Mouse (Mus musculus): ENCODE results near the gene Snap91. TPM values are rescaled to one million over a fixed set of nuclear protein-coding genes. Genes with fewer than 3 reads are reported as not detected.
A peak's percentile ranks its signal among the peaks of the same experiment; 100 is the strongest.

The Snap91 gene
- polyA plus RNA-seq, 1 experiment from 2014 or later: 8.4 TPM

GRCm38 (mm10) chr9:86777309-86777708 is 103.1 kb downstream of the Snap91 start:
- H3K4me3 ChIP-seq: no peak overlapping the region
- no peak for ATAC-seq (ENCODE audit: insufficient number of reproducible peaks, insufficient read depth, low FRiP score, low TSS enrichment)
- H3K27ac ChIP-seq: no peak overlapping the region
- no peaks in the 10 kb centered on the region for H3K36me3 ChIP-seq
- H3K4me1 ChIP-seq: no peaks in the 10 kb centered on the region
- no peak overlapping the region for H3K4me2 ChIP-seq (replicated peaks)
- no peak overlapping the region for H3K9ac ChIP-seq
- H3K27me3 ChIP-seq: no peaks in the 10 kb centered on the region
- no peaks in the 10 kb centered on the region for H3K9me3 ChIP-seq
- WGBS: 66% methylated on average over 7 of the region's 7 CpGs

DNA sequence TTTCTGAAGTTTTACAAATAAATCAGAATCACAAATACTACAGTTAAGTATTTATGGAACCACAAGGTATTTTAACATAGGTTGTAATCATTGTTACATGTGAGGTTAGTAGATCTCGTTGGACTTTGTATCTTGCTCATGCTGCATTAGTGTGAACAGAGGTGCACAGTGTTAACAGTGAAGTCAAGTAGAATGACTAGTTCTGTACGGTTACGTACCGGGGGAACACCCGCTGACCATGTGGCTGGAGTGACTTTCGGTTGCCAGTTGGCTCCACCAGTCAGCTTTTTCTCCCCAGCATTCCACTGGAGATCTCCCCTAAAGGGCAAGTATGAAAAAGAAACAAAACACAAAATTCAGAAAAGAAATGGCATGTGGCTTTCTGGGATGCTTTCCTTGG is 105.1 kb downstream of the Snap91 start:
- Histone ChIP-seq H3K4me3 (no peak overlapping the region), H3K36me3 (no peaks in the 10 kb centered on the region), H3K4me2 (replicated peaks) (no peak overlapping the region), H3K27ac (no peak overlapping the region), H3K9me3 (no peaks in the 10 kb centered on the region), H3K4me1 (no peaks in the 10 kb centered on the region), H3K9ac (no peak overlapping the region), H3K27me3 (no peaks in the 10 kb centered on the region)
- 94% methylated on average over 6 of the region's 6 CpGs for WGBS
- no peak for ATAC-seq (ENCODE audit: insufficient number of reproducible peaks, insufficient read depth, low FRiP score, low TSS enrichment)

GRCm38 (mm10) chr9:86773996-86774395 is 106.5 kb downstream of the Snap91 start:
- WGBS: 78% methylated on average over 8 of the region's 8 CpGs

DNA sequence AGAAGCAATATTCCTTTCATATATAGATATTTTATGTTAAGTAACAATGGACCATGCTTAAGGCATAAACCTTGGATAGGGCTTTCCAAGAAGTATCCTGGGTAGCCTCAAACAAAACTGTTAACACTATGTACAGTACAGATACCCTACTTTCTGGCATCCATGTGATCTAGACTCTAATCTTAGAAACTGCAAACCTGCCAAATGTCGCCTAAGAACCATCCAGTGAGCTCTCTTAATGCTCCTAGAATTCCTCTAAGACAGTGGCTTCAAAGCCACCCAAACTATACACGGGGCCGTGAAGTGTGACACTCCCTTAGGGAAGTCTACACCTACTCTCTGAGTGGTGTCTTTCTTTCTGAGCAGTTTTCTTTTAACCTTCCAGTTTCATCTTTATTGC is 107.6 kb downstream of the Snap91 start:
- no peak overlapping the region for H3K4me2 ChIP-seq (replicated peaks)
- no peaks in the 10 kb centered on the region for H3K4me1 ChIP-seq
- H3K36me3 ChIP-seq: no peaks in the 10 kb centered on the region
- no peak overlapping the region for H3K27ac ChIP-seq
- WGBS: 83% methylated on average over 3 of the region's 3 CpGs
- no peak for ATAC-seq (ENCODE audit: insufficient number of reproducible peaks, insufficient read depth, low FRiP score, low TSS enrichment)
- H3K9ac ChIP-seq: no peak overlapping the region
- no peak overlapping the region for H3K4me3 ChIP-seq
- H3K27me3 ChIP-seq: no peaks in the 10 kb centered on the region
- H3K9me3 ChIP-seq: no peaks in the 10 kb centered on the region

More at GRCm38 (mm10) chr9:86773996-86774395, 106.5 kb downstream of the Snap91 start:
- H3K27me3 ChIP-seq: no peaks in the 10 kb centered on the region
- no peak overlapping the region for H3K27ac ChIP-seq
- ATAC-seq (ENCODE audit: insufficient number of reproducible peaks, insufficient read depth, low FRiP score, low TSS enrichment): no peak
- H3K9me3 ChIP-seq: no peaks in the 10 kb centered on the region
- H3K4me3 ChIP-seq: no peak overlapping the region
- no peak overlapping the region for H3K4me2 ChIP-seq (replicated peaks)
- no peaks in the 10 kb centered on the region for H3K4me1 ChIP-seq
- H3K9ac ChIP-seq: no peak overlapping the region
- H3K36me3 ChIP-seq: no peaks in the 10 kb centered on the region

GRCm38 (mm10) chr9:86766991-86767390 is 113.5 kb downstream of the Snap91 start:
- no peak overlapping the region for H3K4me2 ChIP-seq (replicated peaks)
- no peak overlapping the region for H3K4me3 ChIP-seq
- no peaks in the 10 kb centered on the region for H3K4me1 ChIP-seq
- ATAC-seq (ENCODE audit: insufficient number of reproducible peaks, insufficient read depth, low FRiP score, low TSS enrichment): no peak
- H3K9me3 ChIP-seq: no peaks in the 10 kb centered on the region
- no peaks in the 10 kb centered on the region for H3K36me3 ChIP-seq
- no peak overlapping the region for H3K27ac ChIP-seq
- no peaks in the 10 kb centered on the region for H3K27me3 ChIP-seq
- WGBS: 82% methylated on average over 10 of the region's 10 CpGs
- no peak overlapping the region for H3K9ac ChIP-seq

DNA sequence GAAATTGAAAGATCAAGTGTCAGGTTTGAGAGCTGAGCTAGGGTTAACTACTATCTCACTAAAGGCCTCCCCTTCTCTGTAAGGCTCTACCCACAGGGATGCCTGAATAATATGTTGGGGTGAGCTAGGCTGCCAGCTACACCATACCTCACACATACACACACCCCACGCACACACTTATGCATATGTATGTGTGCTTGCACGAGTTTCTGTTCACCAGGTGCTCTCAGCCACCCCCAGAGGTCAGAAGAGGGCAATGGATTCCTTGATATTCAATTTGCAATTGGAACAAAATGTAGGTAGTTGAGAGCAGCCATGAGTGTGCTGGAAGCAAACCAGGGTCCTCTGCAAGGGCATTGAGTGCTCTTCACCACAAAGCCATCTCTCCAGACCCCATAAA is 116.5 kb downstream of the Snap91 start:
- Histone ChIP-seq H3K27ac (no peak overlapping the region), H3K4me3 (no peak overlapping the region), H3K9me3 (0 out of 2 replicates have a peak, but pooled peaks cover 3% of the 10 kb centered on the region), H3K4me2 (replicated peaks) (no peak overlapping the region), H3K27me3 (no peaks in the 10 kb centered on the region), H3K9ac (no peak overlapping the region), H3K36me3 (no peaks in the 10 kb centered on the region), H3K4me1 (no peaks in the 10 kb centered on the region)
- WGBS: 58% methylated on average over 2 of the region's 2 CpGs
- ATAC-seq (ENCODE audit: insufficient number of reproducible peaks, insufficient read depth, low FRiP score, low TSS enrichment): no peak

- Histone ChIP-seq H3K4me3 (no peak overlapping the region), H3K4me1 (no peaks in the 10 kb centered on the region), H3K4me2 (replicated peaks) (no peak overlapping the region), H3K9me3 (0 out of 2 replicates have a peak, but pooled peaks cover 3% of the 10 kb centered on the region), H3K9ac (no peak overlapping the region), H3K27me3 (no peaks in the 10 kb centered on the region), H3K36me3 (no peaks in the 10 kb centered on the region), H3K27ac (no peak overlapping the region)
- 36% methylated on average over 8 of the region's 8 CpGs for WGBS
- no peak for ATAC-seq (ENCODE audit: insufficient number of reproducible peaks, insufficient read depth, low FRiP score, low TSS enrichment)
These were observed 117.7 kb downstream of the Snap91 start for GRCm38 (mm10) chr9:86762477-86763376.

DNA sequence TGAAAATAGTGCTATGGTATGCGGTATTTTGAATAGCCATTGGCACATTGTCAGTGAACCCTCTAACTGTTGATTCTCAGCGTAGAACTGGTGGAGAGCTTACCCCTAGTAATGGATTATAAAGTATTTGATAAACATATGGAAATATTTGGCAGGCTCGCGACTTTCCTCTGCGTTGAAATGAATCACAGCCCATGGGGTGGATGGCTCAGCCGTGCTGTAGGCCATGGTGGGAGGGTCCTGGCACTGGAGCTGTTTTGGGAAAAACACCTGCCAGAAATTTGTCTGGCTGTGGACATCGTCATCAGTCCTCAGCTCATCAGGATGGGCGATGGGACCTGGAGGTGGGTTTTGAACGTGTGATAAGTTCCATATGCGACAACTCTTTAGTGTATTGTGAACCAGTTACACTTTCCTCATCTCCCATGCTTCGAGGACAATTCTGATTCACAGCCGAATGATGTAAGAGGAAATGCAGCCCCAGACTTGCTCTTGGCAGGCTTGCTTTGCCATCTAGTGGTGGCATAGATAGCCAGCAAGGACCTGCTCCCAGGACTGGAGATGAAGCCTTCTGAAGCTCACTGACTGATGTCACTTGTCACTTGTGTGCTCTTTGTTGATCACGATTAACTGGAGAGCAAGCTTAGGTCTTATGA is 134.4 kb downstream of the Snap91 start:
- Histone ChIP-seq H3K9me3 (no peaks in the 10 kb centered on the region), H3K27ac (no peak overlapping the region), H3K9ac (no peak overlapping the region), H3K36me3 (no peaks in the 10 kb centered on the region), H3K4me3 (no peak overlapping the region), H3K4me2 (replicated peaks) (no peak overlapping the region), H3K4me1 (peaks cover 6% of the 10 kb centered on the region), H3K27me3 (no peaks in the 10 kb centered on the region)
- 27% methylated on average over 13 of the region's 13 CpGs for WGBS
- no peak for ATAC-seq (ENCODE audit: insufficient number of reproducible peaks, insufficient read depth, low FRiP score, low TSS enrichment)

GRCm38 (mm10) chr9:86744041-86744440 is 136.4 kb downstream of the Snap91 start:
- ATAC-seq (ENCODE audit: insufficient number of reproducible peaks, insufficient read depth, low FRiP score, low TSS enrichment): no peak
- 28% methylated on average over 5 of the region's 5 CpGs for WGBS
- H3K9ac ChIP-seq: no peak overlapping the region
- H3K4me2 ChIP-seq (replicated peaks): peak overlapping the region; percentile 60
- H3K27ac ChIP-seq: no peak overlapping the region
- peaks cover 6% of the 10 kb centered on the region for H3K4me1 ChIP-seq
- peak overlapping the region; percentile 36 for H3K4me3 ChIP-seq
- H3K36me3 ChIP-seq: no peaks in the 10 kb centered on the region
- H3K9me3 ChIP-seq: no peaks in the 10 kb centered on the region
- H3K27me3 ChIP-seq: no peaks in the 10 kb centered on the region

- Histone ChIP-seq H3K4me2 (replicated peaks) (peak within 1 kb of the TSS; percentile 60), H3K27ac (no peak within 1 kb of the TSS), H3K9ac (peak within 1 kb of the TSS; percentile 33; the same call in 1 of the 2 replicates), H3K27me3 (no peaks in the 10 kb centered on the region), H3K4me1 (peaks cover 6% of the 10 kb centered on the region), H3K36me3 (no peaks in the 10 kb centered on the region), H3K9me3 (no peaks in the 10 kb centered on the region), H3K4me3 (peak within 1 kb of the TSS; percentile 36)
- 3% methylated on average over 19 of the region's 19 CpGs for WGBS
- ATAC-seq (ENCODE audit: insufficient number of reproducible peaks, insufficient read depth, low FRiP score, low TSS enrichment): peak; percentile 62
These were observed 137.2 kb downstream of the Snap91 start, which contains the start of gene Prss35 for GRCm38 (mm10) chr9:86742959-86743911. Gene Prss35 (plus strand): TSS chr9:86743649.

- no peak for ATAC-seq (ENCODE audit: insufficient number of reproducible peaks, insufficient read depth, low FRiP score, low TSS enrichment)
- H3K4me2 ChIP-seq (replicated peaks): no peak overlapping the region
- no peak overlapping the region for H3K9ac ChIP-seq
- no peak overlapping the region for H3K27ac ChIP-seq
- H3K4me1 ChIP-seq: peaks cover 6% of the 10 kb centered on the region
- H3K9me3 ChIP-seq: no peaks in the 10 kb centered on the region
- WGBS: 30% methylated on average over 3 of the region's 3 CpGs
- no peak overlapping the region for H3K4me3 ChIP-seq
- H3K27me3 ChIP-seq: no peaks in the 10 kb centered on the region
- H3K36me3 ChIP-seq: no peaks in the 10 kb centered on the region
These were observed 140.5 kb downstream of the Snap91 start for GRCm38 (mm10) chr9:86739971-86740370.
